Mouse (Mus musculus) heart, embryonic 16.5 days (tissue): ENCODE results near the gene Rbm25. TPM values are rescaled to one million over a fixed set of nuclear protein-coding genes. Genes with fewer than 3 reads are reported as not detected.

Experiments used
- ATAC-seq: fragments of 200-750 bp; cut with Nextera tagmentation; replicated peaks from 2 replicates; pipeline ENCODE4 v1.8.0; 2017; ENCODE audit warnings: moderate number of reproducible peaks; ENCODE audit not compliant: insufficient read depth, low FRiP score; ENCODE audit errors: extremely low read depth
- H3K27ac ChIP-seq: fragments of 300-500 bp; sonication (generic); 2 replicates; pipeline ENCODE4 v1.5.1; 2014; ENCODE audit warnings: mild to moderate bottlenecking, low read length, control low read depth, moderate library complexity
- H3K27me3 ChIP-seq: fragments of 300-500 bp; sonication (generic); 2 replicates; pipeline ENCODE4 v1.6.1; 2014; ENCODE audit warnings: low read length, mixed read lengths; ENCODE audit not compliant: control insufficient read depth, insufficient read depth
- H3K36me3 ChIP-seq: fragments of 300-500 bp; sonication (generic); 2 replicates; pipeline ENCODE4 v1.6.1; 2014; ENCODE audit not compliant: control insufficient read depth, insufficient read depth
- H3K4me1 ChIP-seq: fragments of 300-500 bp; sonication (generic); 2 replicates; pipeline ENCODE4 v1.6.1; 2014; ENCODE audit warnings: low read length, mixed read lengths; ENCODE audit not compliant: control insufficient read depth, insufficient read depth
- H3K4me2 ChIP-seq: fragments of 300-500 bp; sonication (generic); 2 replicates; pipeline ENCODE4 v1.6.1; 2014; ENCODE audit warnings: low read depth, mild to moderate bottlenecking, control low read depth, low read length
- H3K4me3 ChIP-seq: fragments of 300-500 bp; sonication (generic); 2 replicates; pipeline ENCODE4 v1.5.1; 2014; ENCODE audit warnings: mild to moderate bottlenecking, control low read depth, low read length
- H3K9ac ChIP-seq: fragments of 300-500 bp; sonication (generic); 2 replicates; pipeline ENCODE4 v1.6.1; 2014; ENCODE audit warnings: low read length, control low read depth
- H3K9me3 ChIP-seq: fragments of 300-500 bp; sonication (generic); replicated peaks from 2 replicates; pipeline ENCODE4 v1.6.1; 2016; ENCODE audit warnings: low read length; ENCODE audit not compliant: control insufficient read depth
- WGBS: fragments of 180-500 bp; shearing (Covaris S2); extraction: QIAGEN DNeasy Blood & Tissue Kit; methylation state at CpG from one replicate; pipeline ENCODE4 v1.1.7; 2014; 5-methylcytosine and 5-hydroxymethylcytosine counted together
- polyA plus RNA-seq: library from polyadenylated mRNA; unstranded; fragments of >200 nt; fragmentation: Nextera tagmentation; extraction: Ambion mirVana; gene quantifications from 2 replicates; pipeline ENCODE4 v1.2.1, GENCODE M21; 2015

Gene Rbm25
- polyA plus RNA-seq, 1 experiment from 2014 or later = 161 TPM

DNA sequence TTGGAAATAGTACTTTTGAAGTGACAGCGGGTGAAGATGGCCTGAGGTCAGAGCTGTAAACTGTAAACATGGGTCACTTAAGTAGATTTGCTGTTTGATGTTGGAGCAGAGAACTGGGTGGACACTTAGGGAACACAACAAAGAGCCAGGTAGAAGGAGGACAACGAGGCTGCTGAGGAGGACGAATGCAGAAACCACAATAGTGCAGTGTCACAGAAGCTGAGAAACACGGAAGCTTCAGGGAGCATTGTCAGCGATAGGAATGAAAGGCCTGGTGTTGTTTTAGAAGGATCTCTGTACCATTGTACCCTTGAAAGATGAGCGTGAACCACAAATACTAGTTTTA, 58.0 kb downstream of the Rbm25 start:
- ATAC-seq = no peak
- Histone ChIP-seq H3K27me3 (no peaks in the 10 kb centered on the region), H3K4me3 (peak overlapping the region; percentile 97), H3K4me2 (peak overlapping the region; percentile 77), H3K9me3 (no peaks in the 10 kb centered on the region), H3K27ac (peak overlapping the region; percentile 93), H3K9ac (peak overlapping the region; percentile 96), H3K36me3 (no peaks in the 10 kb centered on the region), H3K4me1 (peaks cover 8% of the 10 kb centered on the region)
- 18% methylated on average over 6 of the region's 6 CpGs for WGBS

DNA sequence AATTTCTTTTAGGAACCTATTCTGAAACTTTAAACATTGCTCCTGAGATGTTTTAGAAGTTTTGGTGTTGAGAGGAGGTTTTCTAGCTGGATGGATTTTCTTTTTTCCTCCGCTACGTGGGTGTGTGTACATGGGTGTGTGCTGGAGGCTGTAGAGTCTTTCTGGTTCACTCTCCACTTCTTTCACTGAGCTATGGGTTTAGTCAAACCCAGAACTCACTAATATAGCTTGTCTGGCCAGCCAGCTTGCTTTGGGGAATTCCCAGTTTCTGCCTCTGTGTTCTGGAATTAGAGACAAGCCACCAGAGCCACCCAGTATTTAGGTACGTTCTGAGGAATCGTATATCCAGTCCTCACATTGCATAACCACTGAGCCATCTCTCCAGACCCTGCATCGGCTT, 63.0 kb downstream of the Rbm25 start:
- 89% methylated on average over 5 of the region's 5 CpGs for WGBS
- Histone ChIP-seq H3K36me3 (no peaks in the 10 kb centered on the region), H3K4me1 (peaks cover 5% of the 10 kb centered on the region), H3K27me3 (no peaks in the 10 kb centered on the region), H3K27ac (no peak overlapping the region), H3K9ac (no peak overlapping the region), H3K4me3 (no peak overlapping the region), H3K4me2 (no peak overlapping the region), H3K9me3 (no peaks in the 10 kb centered on the region)
- no peak for ATAC-seq

DNA sequence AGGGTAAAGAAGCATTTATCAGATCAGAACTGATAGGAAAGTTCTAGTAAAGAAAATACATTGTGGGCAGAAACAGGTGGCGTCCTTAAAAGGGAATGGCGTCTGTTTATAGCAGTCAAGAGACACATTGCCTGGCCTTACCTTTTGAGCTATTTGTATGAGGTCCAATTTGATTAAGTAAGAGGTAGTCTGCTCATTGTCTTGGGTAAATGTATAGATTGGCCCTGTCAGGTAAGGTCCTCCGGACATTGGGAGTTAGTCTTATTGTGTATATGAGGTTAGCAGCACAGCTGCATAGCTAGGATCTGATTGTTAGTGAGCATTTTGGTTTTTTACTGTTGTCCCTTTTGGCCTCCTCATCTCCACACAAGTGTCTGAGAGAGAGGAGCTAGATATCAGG, 63.6 kb downstream of the Rbm25 start:
- WGBS = 82% methylated on average over 3 of the region's 3 CpGs
- ATAC-seq = no peak
- Histone ChIP-seq H3K27ac (no peak overlapping the region), H3K27me3 (no peaks in the 10 kb centered on the region), H3K9me3 (no peaks in the 10 kb centered on the region), H3K4me1 (no peaks in the 10 kb centered on the region; the same call in 1 of the 2 replicates), H3K36me3 (peaks cover 3% of the 10 kb centered on the region; the same call in 1 of the 2 replicates), H3K9ac (no peak overlapping the region), H3K4me2 (no peak overlapping the region), H3K4me3 (no peak overlapping the region)

DNA sequence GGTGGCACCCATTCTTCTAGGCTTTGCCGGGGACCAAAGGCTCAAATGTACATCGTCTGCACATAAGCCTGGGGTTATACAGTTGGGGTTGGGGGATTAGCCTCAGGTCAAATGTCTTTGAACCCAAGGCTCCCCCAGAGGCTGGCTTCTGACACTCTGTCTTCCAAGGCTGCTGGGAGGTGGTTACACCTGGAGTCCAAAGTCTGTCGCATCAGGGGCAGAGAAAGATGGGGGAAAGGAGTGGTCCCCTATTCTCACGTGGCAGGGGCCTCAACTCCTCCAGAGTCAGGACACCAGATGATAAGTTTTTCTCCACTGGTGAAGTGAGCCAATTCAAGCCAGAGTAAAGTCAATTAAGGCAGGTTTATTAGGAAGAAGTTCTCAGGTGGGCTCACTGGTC, 67.6 kb downstream of the Rbm25 start:
- H3K4me3 ChIP-seq = no peak overlapping the region
- no peaks in the 10 kb centered on the region for H3K4me1 ChIP-seq
- WGBS = 86% methylated on average over 4 of the region's 4 CpGs
- no peak overlapping the region for H3K27ac ChIP-seq
- H3K4me2 ChIP-seq = no peak overlapping the region
- H3K27me3 ChIP-seq = no peaks in the 10 kb centered on the region
- H3K36me3 ChIP-seq = peaks cover 7% of the 10 kb centered on the region; the same call in 1 of the 2 replicates
- no peaks in the 10 kb centered on the region for H3K9me3 ChIP-seq
- no peak for ATAC-seq
- H3K9ac ChIP-seq = no peak overlapping the region

DNA sequence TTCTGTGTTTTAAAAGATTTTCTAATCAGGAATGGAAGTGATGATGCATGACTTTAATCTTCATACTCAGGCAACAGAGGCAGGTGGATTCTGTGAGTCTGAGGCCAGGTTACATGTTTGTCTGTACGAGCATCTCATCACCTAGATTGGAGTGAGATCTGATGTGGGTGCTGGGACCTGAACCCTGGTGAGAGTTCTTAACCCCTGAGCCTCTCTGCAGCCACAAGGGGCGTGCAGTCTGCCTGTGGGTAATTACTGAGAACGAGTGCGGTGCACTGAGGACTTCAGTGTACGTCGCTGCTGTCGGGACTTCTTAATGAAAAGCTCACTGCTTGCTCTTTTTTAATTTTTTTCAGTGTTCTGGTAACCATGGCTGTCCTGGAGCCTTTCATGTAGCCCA, 70.6 kb downstream of the Rbm25 start:
- no peak overlapping the region for H3K9ac ChIP-seq
- 89% methylated on average over 7 of the region's 7 CpGs for WGBS
- H3K4me2 ChIP-seq = no peak overlapping the region
- no peak overlapping the region for H3K4me3 ChIP-seq
- no peaks in the 10 kb centered on the region for H3K4me1 ChIP-seq
- peaks cover 7% of the 10 kb centered on the region; the same call in 1 of the 2 replicates for H3K36me3 ChIP-seq
- no peak for ATAC-seq
- no peaks in the 10 kb centered on the region for H3K27me3 ChIP-seq
- no peak overlapping the region for H3K27ac ChIP-seq
- no peaks in the 10 kb centered on the region for H3K9me3 ChIP-seq

DNA sequence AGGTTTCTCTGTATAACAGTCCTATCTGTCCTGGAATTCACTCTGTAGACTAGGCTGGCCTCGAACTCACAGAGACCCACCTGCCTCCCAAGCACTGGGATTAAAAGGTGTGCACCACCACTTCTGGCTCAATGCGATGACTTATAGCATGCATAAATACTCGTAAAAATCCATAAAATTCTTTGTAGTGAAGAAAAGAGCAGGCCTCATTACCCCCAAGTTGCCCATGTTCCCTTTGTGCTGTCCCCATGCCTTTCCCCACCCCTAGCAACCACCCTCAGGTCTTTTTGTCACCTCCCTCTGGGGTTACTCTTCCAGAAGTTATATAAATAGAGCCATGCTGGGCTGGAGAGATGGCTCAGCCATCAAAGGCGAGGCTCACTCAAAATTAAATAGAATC, 71.8 kb downstream of the Rbm25 start:
- WGBS = 85% methylated on average over 4 of the region's 4 CpGs
- ATAC-seq = no peak
- H3K4me2 ChIP-seq = no peak overlapping the region
- no peaks in the 10 kb centered on the region for H3K27me3 ChIP-seq
- peaks cover 7% of the 10 kb centered on the region; the same call in 1 of the 2 replicates for H3K36me3 ChIP-seq
- H3K9ac ChIP-seq = no peak overlapping the region
- no peaks in the 10 kb centered on the region for H3K4me1 ChIP-seq
- no peaks in the 10 kb centered on the region for H3K9me3 ChIP-seq
- no peak overlapping the region for H3K4me3 ChIP-seq
- no peak overlapping the region for H3K27ac ChIP-seq

DNA sequence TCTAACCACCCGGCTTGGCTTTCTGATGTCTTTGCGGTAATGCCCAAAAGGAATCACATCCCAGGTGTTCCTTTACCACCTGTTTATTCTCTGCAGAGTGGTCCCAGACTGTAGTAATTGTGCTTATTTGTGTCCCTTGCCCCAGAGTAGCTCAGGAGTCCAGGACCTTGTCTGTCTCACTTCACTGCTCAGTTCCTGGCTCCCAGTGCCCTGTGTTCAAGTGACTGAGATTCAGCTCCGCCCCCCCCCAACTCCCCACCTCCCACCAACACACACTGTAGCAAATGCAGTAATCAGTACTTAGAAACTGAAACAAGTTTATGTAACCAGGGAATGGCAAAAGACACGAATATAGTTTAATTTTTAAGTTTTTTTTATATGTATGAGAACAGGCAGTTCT, 75.9 kb downstream of the Rbm25 start:
- Histone ChIP-seq H3K9ac (no peak overlapping the region), H3K36me3 (no peaks in the 10 kb centered on the region; the same call in 1 of the 2 replicates), H3K4me3 (no peak overlapping the region), H3K9me3 (no peaks in the 10 kb centered on the region), H3K27ac (no peak overlapping the region), H3K4me1 (no peaks in the 10 kb centered on the region), H3K27me3 (no peaks in the 10 kb centered on the region), H3K4me2 (no peak overlapping the region)
- 92% methylated on average over 4 of the region's 4 CpGs for WGBS
- ATAC-seq = no peak

DNA sequence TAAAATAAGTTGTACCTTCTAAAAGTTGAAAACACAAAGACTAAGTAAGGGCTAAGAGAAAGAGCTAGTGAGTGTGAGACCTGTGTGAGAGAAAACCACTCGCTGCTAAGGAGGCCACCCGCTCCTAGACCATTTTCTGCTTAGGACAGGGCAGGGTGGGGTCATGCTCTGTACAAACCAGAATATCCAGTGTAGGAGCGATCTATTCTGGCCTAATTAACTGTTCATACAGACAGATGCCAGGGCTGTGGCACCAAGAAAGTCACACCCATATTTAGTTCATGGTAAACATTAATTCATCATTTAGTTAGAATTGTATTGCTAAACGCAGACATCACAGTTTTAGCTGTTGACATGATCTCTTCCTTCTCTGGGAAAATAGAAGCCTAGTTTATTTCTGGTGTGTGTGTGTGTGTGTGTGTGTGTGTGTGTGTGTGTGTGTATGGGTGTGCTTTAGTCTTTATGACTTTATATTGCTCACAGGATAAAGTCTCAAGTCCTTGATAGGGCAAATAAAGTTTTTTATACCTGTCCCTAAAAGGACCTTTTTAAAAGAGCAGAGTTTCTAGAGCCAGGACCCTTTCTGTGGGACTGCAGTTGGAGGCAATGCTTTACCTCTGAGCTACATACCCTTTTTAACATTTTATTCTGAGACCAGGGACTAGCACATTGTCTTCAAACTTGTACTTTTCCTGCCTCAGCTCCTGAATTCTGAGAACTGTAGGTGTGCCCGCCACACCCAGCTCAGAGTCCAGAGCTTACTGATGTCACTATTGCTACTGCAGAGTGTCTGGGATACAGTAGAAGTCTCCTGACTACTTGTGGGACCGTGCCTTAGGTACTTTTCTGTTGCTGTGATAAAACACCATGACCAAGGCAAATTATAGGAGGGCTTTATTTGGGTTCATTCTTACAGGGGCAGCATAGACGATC, 77.4 kb downstream of the Rbm25 start:
- Histone ChIP-seq H3K4me2 (no peak overlapping the region), H3K9me3 (no peaks in the 10 kb centered on the region), H3K9ac (no peak overlapping the region), H3K27me3 (no peaks in the 10 kb centered on the region), H3K36me3 (peaks cover 12% of the 10 kb centered on the region), H3K4me3 (no peak overlapping the region), H3K4me1 (no peaks in the 10 kb centered on the region), H3K27ac (no peak overlapping the region)
- no peak for ATAC-seq
- 83% methylated on average over 7 of the region's 7 CpGs for WGBS

DNA sequence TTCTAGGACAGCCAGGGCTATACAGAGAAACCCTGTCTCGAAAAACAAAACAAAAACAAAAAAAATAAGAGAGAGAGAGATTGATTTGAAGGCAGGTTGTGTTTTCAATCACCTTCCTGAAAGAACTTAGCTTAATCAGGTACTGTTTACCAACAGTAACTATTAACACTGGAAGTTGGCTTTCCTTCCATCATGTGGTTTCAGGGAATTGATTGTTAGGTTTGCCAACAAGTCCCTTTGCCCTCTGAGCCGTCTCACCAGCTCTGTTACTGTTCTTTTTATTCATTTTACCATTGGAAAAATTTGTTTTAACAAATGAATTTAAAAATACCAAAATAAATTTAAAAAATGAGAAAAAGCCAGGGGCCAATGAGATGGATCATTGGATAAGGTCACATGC, 78.9 kb downstream of the Rbm25 start:
- H3K4me2 ChIP-seq = no peak overlapping the region
- no peaks in the 10 kb centered on the region for H3K4me1 ChIP-seq
- no peak for ATAC-seq
- H3K9ac ChIP-seq = no peak overlapping the region
- no peak overlapping the region for H3K27ac ChIP-seq
- H3K27me3 ChIP-seq = no peaks in the 10 kb centered on the region
- H3K4me3 ChIP-seq = no peak overlapping the region
- WGBS = 88% methylated on average over 2 of the region's 2 CpGs
- H3K36me3 ChIP-seq = peaks cover 12% of the 10 kb centered on the region
- no peaks in the 10 kb centered on the region for H3K9me3 ChIP-seq
